Mouse (Mus musculus): ENCODE data around the gene Mpzl1. TPM values are rescaled to one million over a fixed set of nuclear protein-coding genes. Genes with fewer than 3 reads are reported as not detected.
A peak's percentile ranks its signal among the peaks of the same experiment; 100 is the strongest.
"Not testable (repeated sequence)": the region's sequence is repeated elsewhere in the genome, so short reads cannot be mapped to it uniquely, and the experiment has no call there.

Gene Mpzl1
- 38.6 and 42.0 TPM in 2 replicates for polyA plus RNA-seq (2012; rRNA removed)

DNA sequence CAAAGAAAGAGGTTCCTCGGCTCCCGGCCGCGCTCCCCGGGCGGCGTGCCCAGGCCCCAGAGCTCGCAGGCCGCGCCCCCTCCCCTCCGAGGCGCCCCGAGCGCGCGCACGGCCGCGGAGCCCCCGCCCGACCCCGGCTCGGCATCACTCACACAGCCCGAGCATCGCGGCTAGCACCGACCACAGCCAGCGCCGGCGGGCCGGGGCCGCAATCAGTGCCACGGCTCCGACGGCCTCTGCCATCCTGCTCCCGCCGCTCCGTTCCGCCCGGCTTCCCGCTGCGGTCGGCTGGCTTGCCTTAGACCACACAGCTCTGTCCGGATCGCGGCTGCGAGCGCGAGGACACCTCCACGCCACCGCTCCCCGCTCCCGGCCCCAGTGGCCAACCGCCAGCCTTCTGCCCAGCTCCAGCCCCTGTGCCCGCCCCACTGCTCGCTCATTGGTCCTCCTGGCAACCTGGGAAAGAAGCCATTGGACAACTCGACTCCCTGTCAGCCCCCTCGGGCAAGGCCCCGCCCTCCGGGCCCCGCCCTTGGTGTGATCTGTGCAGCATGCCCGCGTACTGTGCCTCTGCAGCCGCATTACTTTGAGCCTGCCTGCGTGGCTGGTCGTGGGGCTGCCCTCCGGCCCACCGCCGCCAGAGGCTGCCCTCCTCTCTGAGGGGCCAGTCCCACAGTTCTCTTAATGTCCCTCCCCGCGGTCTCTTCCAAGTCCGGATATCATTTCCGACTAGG is at the start of gene Mpzl1:
Gene Mpzl1 (minus strand): TSS at position 388 of the 734 bp plus-strand sequence.
- peak; percentile 100 for DNase-seq
- TF ChIP-seq POLR2A (IDR thresholded peaks at IDR 0.05; ENCODE audit: low read depth, low read length): peak; percentile 88
- no peak for TF ChIP-seq CTCF (conservative IDR thresholded peaks at IDR 0.05; ENCODE audit: insufficient read depth, insufficient read length, low read depth, low read length)
- Histone ChIP-seq H3K4me1 (ENCODE audit: control insufficient read depth, insufficient read depth, low read length) (peaks cover 8% of the 10 kb centered on the region; the same call in 1 of the 2 replicates), H3K36me3 (ENCODE audit: control insufficient read depth, insufficient read depth, low read length) (no peaks in the 10 kb centered on the region), H3K27me3 (replicated peaks; ENCODE audit: control insufficient read depth, insufficient read depth, low read length) (no peaks in the 10 kb centered on the region), H3K4me3 (ENCODE audit: insufficient read depth, low read depth, low read length) (peak within 1 kb of the TSS; percentile 85), H3K27ac (ENCODE audit: insufficient read depth, low read depth, low read length) (peak within 1 kb of the TSS; percentile 58)
- under 1% methylated on average over 73 of the region's 73 CpGs for WGBS

DNA sequence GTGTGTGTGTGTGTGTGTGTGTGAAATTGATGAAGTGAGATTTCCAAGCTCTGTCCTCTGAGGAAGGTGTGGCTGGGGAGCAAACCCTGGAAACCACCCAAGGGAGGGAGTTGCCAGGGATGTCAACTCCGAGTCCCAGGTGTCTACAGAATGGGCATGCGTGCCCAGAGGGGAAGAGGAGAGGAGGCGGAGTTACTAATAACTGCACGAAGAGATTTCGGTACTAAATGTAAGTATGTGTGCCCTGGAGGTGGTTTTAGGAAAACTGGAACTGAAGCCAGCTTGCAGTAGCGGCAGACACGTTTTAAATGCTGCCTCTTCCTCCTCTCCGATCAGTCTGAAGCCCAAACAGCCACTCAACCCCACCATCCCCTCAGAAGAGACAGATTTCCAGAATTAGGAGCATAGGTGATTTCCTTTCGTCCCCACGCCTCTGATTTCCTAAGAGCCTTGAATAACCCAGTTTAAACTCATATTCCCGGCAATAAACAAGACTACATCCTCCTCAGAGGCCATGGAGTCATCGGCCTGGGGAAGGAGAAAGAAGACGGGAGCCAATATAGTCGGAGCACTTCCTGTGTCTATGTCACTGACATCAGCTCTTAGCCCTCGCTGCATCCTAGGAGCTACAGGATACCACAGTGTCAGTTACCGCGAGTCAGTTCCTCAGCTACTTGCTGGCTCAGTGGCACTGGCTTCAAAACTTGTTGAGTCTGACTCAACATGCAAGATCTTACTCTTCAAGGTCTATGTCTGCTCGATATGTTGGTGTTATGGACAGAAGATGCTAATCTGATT is 47.9 kb upstream of the Mpzl1 start:
- TF ChIP-seq CTCF (conservative IDR thresholded peaks at IDR 0.05; ENCODE audit: insufficient read depth, insufficient read length, low read depth, low read length): no peak
- TF ChIP-seq POLR2A (IDR thresholded peaks at IDR 0.05; ENCODE audit: low read depth, low read length): no peak
- H3K27me3 ChIP-seq (replicated peaks; ENCODE audit: control insufficient read depth, insufficient read depth, low read length): no peaks in the 10 kb centered on the region
- H3K4me3 ChIP-seq (ENCODE audit: insufficient read depth, low read depth, low read length): no peak overlapping the region
- peak; percentile 62 for DNase-seq
- WGBS: 47% methylated on average over 18 of the region's 18 CpGs
- no peaks in the 10 kb centered on the region for H3K36me3 ChIP-seq (ENCODE audit: control insufficient read depth, insufficient read depth, low read length)
- H3K4me1 ChIP-seq (ENCODE audit: control insufficient read depth, insufficient read depth, low read length): peaks cover 8% of the 10 kb centered on the region; the same call in 1 of the 2 replicates
- H3K27ac ChIP-seq (ENCODE audit: insufficient read depth, low read depth, low read length): peak overlapping the region; percentile 54

DNA sequence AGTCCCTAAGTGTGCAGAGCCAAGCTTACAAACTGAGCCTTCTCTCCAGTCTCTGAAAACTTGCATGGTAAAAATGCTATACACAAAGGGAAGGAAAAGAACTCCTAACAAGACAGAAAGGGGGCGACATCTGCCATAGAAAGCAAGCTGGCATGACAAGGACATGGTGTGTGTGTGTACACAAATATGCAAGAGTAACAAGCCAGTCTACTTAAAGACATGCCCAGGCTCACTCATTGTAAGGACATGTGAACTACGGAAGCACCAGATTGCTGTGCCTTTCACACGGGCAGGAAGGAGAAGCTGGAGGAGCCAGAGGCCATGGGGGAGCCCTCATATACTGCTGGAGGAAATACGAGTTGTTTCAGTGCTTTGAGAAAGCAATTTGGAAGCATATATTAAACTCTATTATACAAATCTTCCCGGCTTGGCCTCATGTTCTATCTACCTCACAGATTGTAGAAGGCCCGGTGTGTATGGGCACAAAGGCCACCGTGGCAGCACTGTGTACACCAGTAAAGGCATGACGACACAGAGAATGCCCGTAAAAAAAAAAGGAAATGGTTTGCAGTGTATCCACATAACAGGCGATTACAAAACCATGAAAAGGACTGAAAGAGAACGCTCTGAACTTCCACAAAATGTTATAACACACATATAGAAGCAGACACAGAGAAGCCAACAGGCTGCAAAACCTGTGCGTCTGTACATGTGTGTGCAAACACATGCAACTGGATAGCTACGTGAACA is 46.9 kb upstream of the Mpzl1 start:
- WGBS: 48% methylated on average over 13 of the region's 13 CpGs
- no peak for DNase-seq
- no peaks in the 10 kb centered on the region for H3K36me3 ChIP-seq (ENCODE audit: control insufficient read depth, insufficient read depth, low read length)

DNA sequence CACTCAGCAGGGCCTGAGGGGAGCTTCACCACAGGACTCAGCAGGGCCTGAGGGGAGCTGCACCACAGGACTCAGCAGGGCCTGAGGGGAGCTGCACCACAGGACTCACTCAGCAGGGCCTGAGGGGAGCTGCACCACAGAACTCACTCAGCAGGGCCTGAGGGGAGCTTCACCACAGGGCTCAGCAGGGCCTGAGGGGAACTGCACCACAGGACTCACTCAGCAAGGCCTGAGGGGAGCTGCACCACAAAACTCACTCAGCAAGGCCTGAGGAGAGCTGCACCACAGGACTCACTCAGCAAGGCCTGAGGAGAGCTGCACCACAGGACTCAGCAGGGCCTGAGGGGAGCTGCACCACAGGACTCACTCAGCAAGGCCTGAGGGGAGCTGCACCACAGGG is 45.7 kb upstream of the Mpzl1 start:
- H3K27me3 ChIP-seq (replicated peaks; ENCODE audit: control insufficient read depth, insufficient read depth, low read length); H3K4me3 ChIP-seq (ENCODE audit: insufficient read depth, low read depth, low read length); H3K36me3 ChIP-seq (ENCODE audit: control insufficient read depth, insufficient read depth, low read length); H3K4me1 ChIP-seq (ENCODE audit: control insufficient read depth, insufficient read depth, low read length); DNase-seq: not testable (repeated sequence)
- peak overlapping the region; percentile 35; the same call in 1 of the 2 replicates for H3K27ac ChIP-seq (ENCODE audit: insufficient read depth, low read depth, low read length)

More for the DNA sequence above, 46.9 kb upstream of the Mpzl1 start:
- TF ChIP-seq CTCF (conservative IDR thresholded peaks at IDR 0.05; ENCODE audit: insufficient read depth, insufficient read length, low read depth, low read length) (0 out of 2 replicates have a peak, but pooled peaks have one; percentile 11), POLR2A (IDR thresholded peaks at IDR 0.05; ENCODE audit: low read depth, low read length) (no peak)
- Histone ChIP-seq H3K4me3 (ENCODE audit: insufficient read depth, low read depth, low read length) (no peak overlapping the region), H3K27ac (ENCODE audit: insufficient read depth, low read depth, low read length) (peak overlapping the region; percentile 35), H3K4me1 (ENCODE audit: control insufficient read depth, insufficient read depth, low read length) (peaks cover 8% of the 10 kb centered on the region; the same call in 1 of the 2 replicates), H3K27me3 (replicated peaks; ENCODE audit: control insufficient read depth, insufficient read depth, low read length) (no peaks in the 10 kb centered on the region)

DNA sequence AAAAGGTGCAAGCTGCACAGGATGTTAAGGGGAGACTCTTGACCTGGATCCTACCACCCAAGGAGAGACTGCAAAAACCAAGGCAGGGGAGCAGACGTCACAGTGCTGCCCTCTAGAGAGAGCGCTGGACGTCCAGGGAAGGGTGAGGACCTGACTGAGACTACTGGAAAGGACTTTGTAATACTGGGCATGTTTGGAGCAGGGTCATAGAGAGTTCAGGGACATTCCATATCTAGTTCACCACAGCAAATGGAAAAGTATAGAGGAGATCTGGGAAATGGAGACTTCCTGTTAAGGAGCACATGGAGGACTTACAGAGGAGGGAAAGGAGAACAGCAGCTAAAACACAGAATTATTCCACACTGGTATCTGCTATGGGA is 45.3 kb upstream of the Mpzl1 start:
- peak; percentile 60 for DNase-seq
- WGBS: 68% methylated on average over 3 of the region's 3 CpGs
- H3K27ac ChIP-seq (ENCODE audit: insufficient read depth, low read depth, low read length): peak overlapping the region; percentile 35; the same call in 1 of the 2 replicates

DNA sequence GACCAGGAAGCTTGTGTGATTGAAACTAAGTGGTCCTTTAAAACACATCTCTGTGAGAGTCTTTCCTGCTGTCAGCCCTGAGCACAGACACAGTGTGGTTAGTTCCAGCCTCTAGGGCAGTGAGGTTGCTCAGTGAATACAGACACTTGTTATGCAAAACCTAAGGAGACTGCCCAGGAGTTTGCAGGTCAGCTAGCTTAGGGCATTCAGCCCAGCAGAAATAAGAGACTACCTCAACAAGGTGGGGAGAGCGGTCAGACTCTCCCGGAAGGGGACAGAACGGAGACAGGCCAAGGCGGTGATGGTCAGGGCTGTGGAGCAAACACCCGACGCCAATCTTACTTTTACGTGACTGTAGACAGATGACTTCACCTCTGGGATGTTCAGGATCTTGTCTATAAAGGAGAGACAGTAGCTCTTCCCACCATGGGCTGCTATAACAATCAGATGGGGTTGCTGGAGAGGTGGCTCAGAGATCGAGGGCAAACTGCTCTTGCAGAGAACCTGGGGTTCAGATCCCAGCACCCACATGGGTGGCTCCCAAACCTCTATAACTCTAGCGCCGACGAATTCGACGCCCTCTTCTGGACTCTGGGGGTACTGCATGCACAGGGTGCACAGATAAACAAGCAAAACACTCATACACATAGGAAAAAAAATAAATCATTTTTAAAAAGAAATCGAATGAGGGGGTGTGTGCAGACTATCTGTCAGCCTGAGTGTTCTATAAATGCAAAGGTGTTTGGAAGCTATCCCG is 44.7 kb upstream of the Mpzl1 start:
- Histone ChIP-seq H3K36me3 (ENCODE audit: control insufficient read depth, insufficient read depth, low read length) (no peaks in the 10 kb centered on the region), H3K27ac (ENCODE audit: insufficient read depth, low read depth, low read length) (no peak overlapping the region), H3K27me3 (replicated peaks; ENCODE audit: control insufficient read depth, insufficient read depth, low read length) (no peaks in the 10 kb centered on the region), H3K4me1 (ENCODE audit: control insufficient read depth, insufficient read depth, low read length) (peaks cover 8% of the 10 kb centered on the region; the same call in 1 of the 2 replicates), H3K4me3 (ENCODE audit: insufficient read depth, low read depth, low read length) (no peak overlapping the region)
- TF ChIP-seq POLR2A (IDR thresholded peaks at IDR 0.05; ENCODE audit: low read depth, low read length) (no peak), CTCF (conservative IDR thresholded peaks at IDR 0.05; ENCODE audit: insufficient read depth, insufficient read length, low read depth, low read length) (0 out of 2 replicates have a peak, but pooled peaks have one; percentile 13)
- 83% methylated on average over 15 of the region's 15 CpGs for WGBS
- no peak for DNase-seq

More for the DNA sequence above, 45.3 kb upstream of the Mpzl1 start:
- TF ChIP-seq POLR2A (IDR thresholded peaks at IDR 0.05; ENCODE audit: low read depth, low read length) (no peak), CTCF (conservative IDR thresholded peaks at IDR 0.05; ENCODE audit: insufficient read depth, insufficient read length, low read depth, low read length) (0 out of 2 replicates have a peak, but pooled peaks have one; percentile 23)
- no peaks in the 10 kb centered on the region for H3K27me3 ChIP-seq (replicated peaks; ENCODE audit: control insufficient read depth, insufficient read depth, low read length)
- peaks cover 8% of the 10 kb centered on the region; the same call in 1 of the 2 replicates for H3K4me1 ChIP-seq (ENCODE audit: control insufficient read depth, insufficient read depth, low read length)
- no peak overlapping the region for H3K4me3 ChIP-seq (ENCODE audit: insufficient read depth, low read depth, low read length)
- H3K36me3 ChIP-seq (ENCODE audit: control insufficient read depth, insufficient read depth, low read length): no peaks in the 10 kb centered on the region

All from kidney, adult 2 months (tissue).